Mouse (Mus musculus) olfactory bulb, adult 2 months (tissue): ENCODE measurements around the gene Cdc37l1.

Experiments
- CTCF ChIP-seq: fragments of 200-500 bp; IDR thresholded peaks from 2 replicates; pipeline ENCODE4 v1.5.1; 2012; ENCODE audit warnings: low read depth, mild to moderate bottlenecking, low read length, moderate library complexity; ENCODE audit not compliant: insufficient read depth
- POLR2A ChIP-seq: fragments of 200-500 bp; IDR thresholded peaks from 2 replicates; pipeline ENCODE4 v1.6.1; 2012; ENCODE audit warnings: mild to moderate bottlenecking, low read depth, low read length, moderate library complexity; ENCODE audit not compliant: insufficient read depth

DNA sequence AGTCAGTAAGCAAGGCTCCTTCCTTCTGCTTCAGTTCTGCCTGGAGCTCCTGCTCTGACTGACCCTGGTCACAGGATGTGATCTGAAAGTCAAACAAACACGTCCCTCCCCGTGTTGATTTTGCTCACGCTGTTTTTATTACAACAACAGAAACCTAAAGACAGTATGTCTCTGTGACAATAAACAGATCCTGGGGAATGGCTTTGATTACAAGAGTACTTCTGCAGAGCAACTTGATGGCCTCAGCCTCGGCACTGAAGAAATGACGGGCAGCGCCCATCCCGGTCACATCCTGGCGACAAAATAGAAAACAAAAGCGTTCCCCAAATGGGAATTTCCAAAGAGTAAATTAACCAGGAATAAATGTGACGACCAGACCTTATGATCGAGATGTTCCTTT is 19.9 kb upstream of the Cdc37l1 start:
- TF ChIP-seq CTCF, result no peak
- TF ChIP-seq POLR2A, result no peak
